Mouse (Mus musculus): ENCODE measurements at regions not wholly inside any gene's neighbourhood (a gene's known extent, or its start where the extent isn't known, plus 50 kb on each side); places are given as distances from the start of the nearest gene placed in this dataset.

- DNase-seq (ENCODE audit: low read depth) = no peak
Measured at GRCm38 (mm10) chr3:149415081-149415480, 424.7 kb upstream of the Adgrl2 start.

- no peak for DNase-seq (ENCODE audit: low read depth)
Measured at GRCm38 (mm10) chr3:149413114-149413513, 422.8 kb upstream of the Adgrl2 start.

- DNase-seq (ENCODE audit: low read depth) = peak; percentile 14
Measured at GRCm38 (mm10) chr3:149410518-149410917, 420.2 kb upstream of the Adgrl2 start.

- no peak for DNase-seq (ENCODE audit: low read depth)
Measured at GRCm38 (mm10) chr3:149408858-149409257, 418.5 kb upstream of the Adgrl2 start.

GRCm38 (mm10) chr3:149405872-149406271 is 415.5 kb upstream of the Adgrl2 start:
- no peak for DNase-seq (ENCODE audit: low read depth)

- no peak for DNase-seq (ENCODE audit: low read depth)
Measured at GRCm38 (mm10) chr3:149404691-149405090, 414.3 kb upstream of the Adgrl2 start.

- no peak for DNase-seq (ENCODE audit: low read depth)
Measured at GRCm38 (mm10) chr3:149402496-149402895, 412.1 kb upstream of the Adgrl2 start.

- DNase-seq (ENCODE audit: low read depth) = peak; percentile 40
Measured at GRCm38 (mm10) chr3:149395082-149395481, 404.7 kb upstream of the Adgrl2 start.

- DNase-seq (ENCODE audit: low read depth) = peak; percentile 80
Measured at GRCm38 (mm10) chr3:149393317-149394172, 403.2 kb upstream of the Adgrl2 start.

- DNase-seq (ENCODE audit: low read depth) = no peak
Measured at GRCm38 (mm10) chr3:149392164-149392563, 401.8 kb upstream of the Adgrl2 start.

GRCm38 (mm10) chr3:149387537-149387936 is 397.2 kb upstream of the Adgrl2 start:
- DNase-seq (ENCODE audit: low read depth) = no peak

- DNase-seq (ENCODE audit: low read depth) = peak; percentile 66
Measured at GRCm38 (mm10) chr3:149386027-149386426, 395.7 kb upstream of the Adgrl2 start.

GRCm38 (mm10) chr3:149385336-149385735 is 395.0 kb upstream of the Adgrl2 start:
- no peak for DNase-seq (ENCODE audit: low read depth)

- no peak for DNase-seq (ENCODE audit: low read depth)
Measured at GRCm38 (mm10) chr3:149381559-149382245, 391.3 kb upstream of the Adgrl2 start.

GRCm38 (mm10) chr3:149381051-149381450 is 390.7 kb upstream of the Adgrl2 start:
- DNase-seq (ENCODE audit: low read depth) = no peak

GRCm38 (mm10) chr3:149379866-149380472 is 389.6 kb upstream of the Adgrl2 start:
- no peak for DNase-seq (ENCODE audit: low read depth)

GRCm38 (mm10) chr3:149379249-149379865 is 389.0 kb upstream of the Adgrl2 start:
- no peak for DNase-seq (ENCODE audit: low read depth)

GRCm38 (mm10) chr3:149371439-149371838 is 381.1 kb upstream of the Adgrl2 start:
- no peak for DNase-seq (ENCODE audit: low read depth)

- DNase-seq (ENCODE audit: low read depth) = no peak
Measured at GRCm38 (mm10) chr3:149370517-149371227, 380.3 kb upstream of the Adgrl2 start.

- no peak for DNase-seq (ENCODE audit: low read depth)
Measured at GRCm38 (mm10) chr3:149367888-149368287, 377.5 kb upstream of the Adgrl2 start.

- DNase-seq (ENCODE audit: low read depth) = no peak
Measured at GRCm38 (mm10) chr3:149360164-149360563, 369.8 kb upstream of the Adgrl2 start.

All from 416B (cell line).